Mouse (Mus musculus) adrenal gland, adult 2 months (tissue): ENCODE measurements around the gene Bspry. TPM values are rescaled to one million over a fixed set of nuclear protein-coding genes. Genes with fewer than 3 reads are reported as not detected.

Experiments used
- DNase-seq: peaks from one replicate; pipeline ENCODE4 v3.0.0; 2021
- polyA plus RNA-seq: library from polyadenylated mRNA; depleted of rRNA; stranded (reverse); fragments of >200 nt; gene quantifications from 2 replicates; pipeline ENCODE4 v1.2.3, GENCODE M21; 2012
- total RNA-seq, 2 experiments: library from RNA; stranded (reverse); gene quantifications; 2 replicates each; pipeline ENCODE4 v1.2.3; 2021

Gene Bspry
- total and polyA plus RNA-seq, 3 experiments, result 3.0 to 13.9 (median 10.9) TPM

- DNase-seq, result peak; percentile 51
These were observed 1.1 kb downstream of the Bspry start for GRCm38 (mm10) chr4:62480709-62481605.

GRCm38 (mm10) chr4:62484928-62485327 is 5.1 kb downstream of the Bspry start:
- no peak for DNase-seq

- no peak for DNase-seq
These were observed 5.8 kb downstream of the Bspry start for GRCm38 (mm10) chr4:62485450-62486161.

GRCm38 (mm10) chr4:62486162-62486696 is 6.4 kb downstream of the Bspry start:
- no peak for DNase-seq

- no peak for DNase-seq
These were observed 7.3 kb downstream of the Bspry start for GRCm38 (mm10) chr4:62487172-62487571.

GRCm38 (mm10) chr4:62487914-62488313 is 8.1 kb downstream of the Bspry start:
- DNase-seq, result no peak

GRCm38 (mm10) chr4:62492682-62493081 is 12.8 kb downstream of the Bspry start:
- no peak for DNase-seq

- no peak for DNase-seq
These were observed 14.4 kb downstream of the Bspry start for GRCm38 (mm10) chr4:62494230-62494629.

- peak; percentile 58 for DNase-seq
These were observed 16.1 kb downstream of the Bspry start for GRCm38 (mm10) chr4:62495946-62496345.

GRCm38 (mm10) chr4:62496815-62497214 is 17.0 kb downstream of the Bspry start:
- DNase-seq, result peak; percentile 83

GRCm38 (mm10) chr4:62500799-62501198 is 20.9 kb downstream of the Bspry start:
- DNase-seq, result no peak

- DNase-seq, result no peak
These were observed 21.7 kb downstream of the Bspry start for GRCm38 (mm10) chr4:62501534-62501933.

GRCm38 (mm10) chr4:62501964-62502732 is 22.3 kb downstream of the Bspry start:
- DNase-seq, result peak; percentile 95

GRCm38 (mm10) chr4:62502969-62503368 is 23.1 kb downstream of the Bspry start:
- no peak for DNase-seq

- no peak for DNase-seq
These were observed 23.6 kb downstream of the Bspry start, which contains the start of gene Hdhd3 for GRCm38 (mm10) chr4:62503374-62503970. Gene Hdhd3, minus strand, starts transcription at chr4:62503467.

GRCm38 (mm10) chr4:62505991-62506390 is 26.1 kb downstream of the Bspry start:
- peak; percentile 44 for DNase-seq

GRCm38 (mm10) chr4:62506798-62507197 is 26.9 kb downstream of the Bspry start:
- DNase-seq, result peak; percentile 54

GRCm38 (mm10) chr4:62508839-62509238 is 29.0 kb downstream of the Bspry start:
- DNase-seq, result no peak

GRCm38 (mm10) chr4:62509946-62510345 is 30.1 kb downstream of the Bspry start:
- DNase-seq, result peak; percentile 94

GRCm38 (mm10) chr4:62513998-62514506 is 34.2 kb downstream of the Bspry start:
- no peak for DNase-seq

- DNase-seq, result no peak
These were observed 35.1 kb downstream of the Bspry start for GRCm38 (mm10) chr4:62514995-62515394.
